Mouse (Mus musculus) small intestine, adult 2 months (tissue): ENCODE data around the gene Bsg. TPM values are rescaled to one million over a fixed set of nuclear protein-coding genes. Genes with fewer than 3 reads are reported as not detected.

Experiments
- H3K27ac ChIP-seq: fragments of 200-500 bp; 2 replicates; pipeline ENCODE4 v1.5.1; 2012; ENCODE audit warnings: low read depth, low read length, control low read depth, inconsistent platforms; ENCODE audit not compliant: insufficient read depth
- H3K27me3 ChIP-seq: fragments of 200-500 bp; 2 replicates; pipeline ENCODE4 v1.6.1; 2012; ENCODE audit warnings: mild to moderate bottlenecking, moderate library complexity, low read length, inconsistent platforms; ENCODE audit not compliant: control insufficient read depth, insufficient read depth
- H3K36me3 ChIP-seq: fragments of 200-500 bp; 2 replicates; pipeline ENCODE4 v1.6.1; 2012; ENCODE audit warnings: mild to moderate bottlenecking, low read length, control low read depth, inconsistent platforms; ENCODE audit not compliant: control insufficient read depth, insufficient read depth
- H3K4me1 ChIP-seq: fragments of 200-500 bp; 2 replicates; pipeline ENCODE4 v1.6.1; 2012; ENCODE audit warnings: low read length, inconsistent platforms, mixed read lengths; ENCODE audit not compliant: control insufficient read depth, insufficient read depth, insufficient read length
- H3K4me3 ChIP-seq: fragments of 200-500 bp; 2 replicates; pipeline ENCODE4 v1.5.1; 2012; ENCODE audit warnings: low read depth, mild to moderate bottlenecking, control low read depth, inconsistent platforms, low read length, moderate library complexity
- CTCF ChIP-seq: fragments of 200-500 bp; IDR thresholded peaks from 2 replicates; pipeline ENCODE4 v1.5.1; 2012; ENCODE audit warnings: low read depth, mild to moderate bottlenecking, control low read depth, inconsistent platforms, low read length, moderate library complexity, mixed read lengths; ENCODE audit not compliant: insufficient replicate concordance, insufficient read length; ENCODE audit errors: extremely low read depth
- POLR2A ChIP-seq: fragments of 200-500 bp; IDR thresholded peaks from 2 replicates; pipeline ENCODE4 v1.6.1; 2012; ENCODE audit warnings: low read depth, mild to moderate bottlenecking, control low read depth, inconsistent platforms, low read length, moderate library complexity
- WGBS: fragments of 180-500 bp; shearing (Covaris S2); methylation state at CpG from one replicate; pipeline ENCODE4 v1.1.7; 2018; 5-methylcytosine and 5-hydroxymethylcytosine counted together
- polyA plus RNA-seq: library from polyadenylated mRNA; depleted of rRNA; stranded (reverse); fragments of >200 nt; gene quantifications from 2 replicates; pipeline ENCODE4 v1.2.3, GENCODE M21; 2012

The Bsg gene
- polyA plus RNA-seq, 1 experiment = 1,266 TPM

DNA sequence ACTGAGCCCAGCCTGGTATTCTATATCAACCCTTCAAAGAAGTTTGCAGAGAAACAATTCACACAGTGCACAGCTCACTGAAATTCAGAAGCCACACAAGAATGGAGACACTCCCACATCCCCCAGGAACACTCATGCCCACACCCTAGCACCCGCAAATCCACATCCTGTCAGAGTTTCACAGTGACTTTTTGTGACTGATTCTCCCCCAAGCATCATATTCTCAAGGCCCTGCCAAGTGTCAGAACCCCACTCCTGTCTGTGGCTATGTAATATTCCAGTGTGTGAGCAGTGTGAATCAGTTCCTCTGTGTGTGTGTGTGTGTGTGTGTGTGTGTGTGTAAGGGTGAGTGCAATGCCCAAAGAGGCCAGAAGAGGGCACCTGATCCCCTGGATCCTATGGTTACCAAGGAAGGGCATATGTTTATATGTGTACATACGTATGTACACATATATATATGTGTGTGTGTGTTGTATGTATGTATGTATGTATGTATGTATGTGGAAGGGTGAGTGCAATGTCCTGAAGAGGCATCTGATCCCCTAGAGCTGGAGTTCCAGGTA lies 12.2 kb upstream of the Bsg start:
- Histone ChIP-seq H3K27ac (no peak overlapping the region), H3K4me3 (no peak overlapping the region), H3K4me1 (peaks cover 13% of the 10 kb centered on the region), H3K27me3 (no peaks in the 10 kb centered on the region), H3K36me3 (peaks cover 22% of the 10 kb centered on the region)
- WGBS = 95% methylated on average over 2 of the region's 2 CpGs
- TF ChIP-seq CTCF (no peak), POLR2A (no peak)

DNA sequence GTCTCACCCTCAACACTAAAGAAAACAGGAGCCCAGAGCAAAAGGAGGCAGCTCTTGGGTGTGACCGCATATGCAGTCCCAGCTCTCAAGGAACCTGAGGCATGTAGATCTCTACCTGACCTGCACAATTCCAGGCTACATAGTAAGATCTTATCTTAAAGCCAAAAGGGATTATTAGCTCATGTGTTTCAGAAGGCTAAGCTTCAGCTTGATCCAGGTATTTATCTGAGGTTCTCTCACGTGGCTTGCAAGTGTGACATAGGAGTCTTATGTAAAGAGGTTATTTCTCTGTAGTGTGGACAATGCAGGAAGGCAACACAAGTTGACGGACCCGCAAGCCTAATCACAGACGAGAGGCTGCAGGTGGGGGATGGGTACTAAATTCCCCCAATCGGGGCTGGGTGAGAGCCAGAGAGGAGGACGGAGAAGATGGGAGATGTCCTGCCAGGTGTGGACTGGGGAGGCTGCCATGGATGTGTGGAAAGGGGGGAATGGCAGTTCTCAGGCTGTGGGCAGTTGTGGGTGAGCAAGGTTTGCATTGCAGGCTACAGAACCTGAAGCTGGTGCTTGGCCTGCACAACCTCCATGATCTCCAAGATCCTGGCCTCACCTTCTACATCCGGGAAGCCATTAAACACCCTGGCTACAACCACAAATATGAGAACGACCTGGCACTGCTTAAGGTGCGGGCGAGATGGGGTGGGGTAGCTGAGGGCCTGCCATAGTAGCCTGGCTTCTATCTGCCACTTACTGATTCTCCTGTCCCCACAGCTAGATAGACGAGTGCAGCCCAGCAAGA lies 10.5 kb upstream of the Bsg start:
- TF ChIP-seq CTCF = no peak
- H3K4me3 ChIP-seq = no peak overlapping the region
- peaks cover 28% of the 10 kb centered on the region for H3K4me1 ChIP-seq
- 75% methylated on average over 12 of the region's 12 CpGs for WGBS
- no peak overlapping the region for H3K27ac ChIP-seq
- peaks cover 6% of the 10 kb centered on the region for H3K36me3 ChIP-seq
- H3K27me3 ChIP-seq = no peaks in the 10 kb centered on the region

DNA sequence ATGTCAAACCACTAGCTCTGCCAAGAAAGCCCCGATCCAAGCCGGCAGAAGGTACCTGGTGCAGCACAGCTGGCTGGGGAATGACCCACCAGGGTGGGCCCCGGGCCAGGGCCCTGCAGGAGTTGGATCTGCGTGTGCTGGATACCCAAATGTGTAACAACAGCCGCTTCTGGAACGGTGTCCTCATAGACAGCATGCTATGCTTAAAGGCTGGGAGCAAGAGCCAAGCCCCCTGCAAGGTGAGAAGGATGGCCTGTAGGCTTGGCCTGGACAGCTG lies 10.0 kb upstream of the Bsg start:
- H3K4me1 ChIP-seq = peaks cover 31% of the 10 kb centered on the region
- H3K4me3 ChIP-seq = no peak overlapping the region
- TF ChIP-seq POLR2A (no peak), CTCF (no peak)
- 88% methylated on average over 6 of the region's 6 CpGs for WGBS
- H3K27ac ChIP-seq = no peak overlapping the region
- H3K27me3 ChIP-seq = no peaks in the 10 kb centered on the region
- 0 out of 2 replicates have a peak, but pooled peaks cover under 1% of the 10 kb centered on the region for H3K36me3 ChIP-seq

DNA sequence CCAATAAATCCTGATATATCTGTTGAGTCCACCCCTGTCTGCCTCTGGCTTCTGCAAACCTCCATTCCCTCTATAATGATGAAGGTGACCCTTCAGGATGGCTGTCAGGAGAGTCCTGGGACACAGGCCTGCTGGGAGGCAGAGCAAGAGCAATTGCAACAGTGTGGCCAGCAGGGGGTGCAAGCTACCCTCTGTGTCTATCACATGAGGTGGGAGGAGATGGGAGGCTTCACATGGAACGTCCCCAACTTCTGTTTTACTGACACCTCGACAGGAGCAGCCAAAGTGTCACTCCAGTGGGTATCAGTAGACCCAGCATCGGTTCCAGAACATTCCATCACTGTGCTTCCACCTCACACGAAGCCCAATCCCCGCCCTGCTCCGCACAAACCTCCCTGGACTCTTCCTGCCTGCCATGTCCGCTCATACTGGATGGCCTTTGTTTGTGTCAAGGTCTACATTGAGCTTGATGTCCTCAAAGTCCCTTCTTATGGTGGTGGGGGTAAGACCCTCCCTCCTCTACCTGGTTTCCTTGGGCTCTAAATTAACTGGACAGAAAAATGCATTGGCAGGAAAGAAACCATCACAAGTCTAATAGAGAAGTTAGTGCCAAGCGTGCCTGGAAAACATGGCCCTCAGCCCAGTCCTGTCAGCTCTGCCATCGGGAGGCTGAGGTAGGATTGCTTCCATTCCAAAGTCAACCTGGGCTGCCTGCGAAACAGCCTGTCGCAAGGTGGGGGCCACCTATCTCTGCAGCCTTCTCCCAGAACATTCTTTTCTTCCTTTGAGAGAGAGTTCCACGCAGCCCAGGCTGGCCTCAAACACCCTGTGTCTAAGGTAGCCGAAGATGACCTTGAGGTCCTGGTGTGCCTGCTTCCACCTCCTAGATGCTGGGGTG lies 8.8 kb upstream of the Bsg start:
- Histone ChIP-seq H3K4me1 (peaks cover 31% of the 10 kb centered on the region), H3K36me3 (no peaks in the 10 kb centered on the region), H3K27ac (peak overlapping the region; percentile 100), H3K4me3 (peak overlapping the region; percentile 40), H3K27me3 (no peaks in the 10 kb centered on the region)
- WGBS = 15% methylated on average over 13 of the region's 13 CpGs
- TF ChIP-seq POLR2A (no peak), CTCF (peak; percentile 87; the same call in 1 of the 2 replicates)

- no peaks in the 10 kb centered on the region for H3K36me3 ChIP-seq
- peak overlapping the region; percentile 100 for H3K27ac ChIP-seq
- peak overlapping the region; percentile 17; the same call in 1 of the 2 replicates for H3K4me3 ChIP-seq
- TF ChIP-seq CTCF (no peak), POLR2A (no peak; the same call in 1 of the 2 replicates)
- WGBS = 12% methylated on average over 9 of the region's 9 CpGs
- H3K4me1 ChIP-seq = peaks cover 38% of the 10 kb centered on the region
- no peaks in the 10 kb centered on the region for H3K27me3 ChIP-seq
Observed at GRCm38 (mm10) chr10:79696129-79696651, 8.1 kb upstream of the Bsg start.

DNA sequence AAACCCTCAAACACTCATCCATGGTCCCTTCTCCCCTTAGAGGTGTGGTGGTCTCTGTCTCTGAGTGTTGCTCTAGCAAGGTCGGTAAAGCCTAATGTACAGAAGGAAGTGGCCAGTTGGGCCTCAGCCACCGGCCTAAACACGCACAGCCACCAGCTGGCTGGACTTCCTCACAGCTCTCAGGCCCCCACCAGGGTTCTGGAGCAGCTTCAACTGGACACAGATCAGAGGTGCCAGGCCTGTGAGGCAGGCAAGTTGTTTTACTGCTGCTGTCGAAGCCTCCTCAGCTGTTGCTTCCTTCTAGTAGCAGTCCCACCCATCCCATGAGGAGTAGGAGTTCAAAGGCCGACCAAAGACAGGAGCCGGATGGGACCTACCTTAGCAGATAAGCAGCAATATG lies 6.4 kb upstream of the Bsg start:
- WGBS = 13% methylated on average over 6 of the region's 6 CpGs
- TF ChIP-seq POLR2A = peak; percentile 51; the same call in 1 of the 2 replicates
- no peak for TF ChIP-seq CTCF

More for the DNA sequence above, 6.4 kb upstream of the Bsg start:
- no peak overlapping the region for H3K4me3 ChIP-seq
- H3K4me1 ChIP-seq = peaks cover 44% of the 10 kb centered on the region
- H3K27me3 ChIP-seq = no peaks in the 10 kb centered on the region
- H3K27ac ChIP-seq = peak overlapping the region; percentile 100
- no peaks in the 10 kb centered on the region for H3K36me3 ChIP-seq
